Mouse (Mus musculus) naive thymus-derived CD4-positive, alpha-beta T cell, adult 2 months (primary cell): ENCODE measurements at regions not wholly inside any gene's neighbourhood (a gene's known extent, or its start where the extent isn't known, plus 50 kb on each side); places are given as distances from the start of the nearest gene placed in this dataset.

Experiments
- DNase-seq: peaks from one replicate; pipeline ENCODE4 v3.0.0-alpha.2; 2011; ENCODE audit warnings: low read depth

GRCm38 (mm10) chr3:115766153-115766552 is 51.3 kb upstream of the S1pr1 start:
- DNase-seq: no peak

GRCm38 (mm10) chr3:115768290-115768689 is 53.4 kb upstream of the S1pr1 start:
- no peak for DNase-seq

DNA sequence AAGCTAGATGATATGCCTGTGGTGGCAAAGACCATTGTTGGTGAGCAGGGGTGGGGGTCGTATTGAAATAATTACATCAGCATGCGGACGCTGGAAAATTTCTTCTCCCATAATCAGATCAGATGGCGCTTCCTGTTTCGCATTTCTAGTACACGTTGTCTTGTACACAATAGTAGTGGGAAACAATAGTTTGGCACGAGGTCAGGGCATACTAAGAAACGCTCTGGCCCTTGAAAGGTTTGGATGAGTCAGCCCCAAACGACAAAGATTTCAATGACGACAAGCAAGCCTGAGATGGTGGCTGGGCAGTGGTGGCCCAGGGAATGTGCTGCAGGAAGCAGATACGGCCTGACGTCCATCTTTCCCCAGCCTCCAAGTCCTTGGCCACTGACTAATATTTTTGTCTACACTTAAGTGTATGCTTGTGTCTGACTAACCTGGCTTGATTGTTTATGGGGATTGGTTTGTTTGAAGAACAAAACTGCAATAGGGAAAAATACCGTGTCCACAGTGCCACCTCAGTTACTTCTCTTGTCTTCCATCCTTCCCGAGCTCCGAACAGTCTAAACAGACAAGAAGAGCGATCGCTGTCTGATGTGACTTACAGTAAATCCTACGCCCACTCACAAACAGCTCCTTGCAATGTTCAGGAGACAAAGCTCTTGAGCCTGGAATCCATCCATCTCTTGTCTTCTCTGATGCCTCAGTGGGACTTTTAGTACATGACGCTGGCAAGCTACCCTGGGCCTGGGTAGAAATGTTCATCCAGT is 54.1 kb upstream of the S1pr1 start:
- DNase-seq: no peak

- DNase-seq: no peak
Observed at GRCm38 (mm10) chr3:115772676-115773075, 57.8 kb upstream of the S1pr1 start.

GRCm38 (mm10) chr3:115774321-115774720 is 59.4 kb upstream of the S1pr1 start:
- no peak for DNase-seq

DNA sequence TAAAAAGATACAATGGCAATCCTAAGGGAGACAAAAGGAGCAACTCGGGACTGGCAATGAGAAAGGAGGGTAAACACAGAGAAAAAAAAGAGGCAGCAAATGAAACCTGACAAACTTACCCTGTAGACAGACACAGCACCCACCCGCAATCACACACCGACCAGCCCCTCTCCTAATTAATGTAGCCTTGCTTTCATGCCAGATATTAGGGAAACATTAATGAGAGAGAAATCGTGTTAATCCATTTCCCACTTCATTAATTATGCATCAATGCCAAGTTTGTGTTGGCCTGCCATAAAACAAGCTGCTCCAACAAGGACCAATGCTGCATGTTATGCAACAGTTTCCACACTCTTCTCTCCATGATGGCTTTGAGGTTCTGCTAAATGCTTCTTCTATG is 59.9 kb upstream of the S1pr1 start:
- no peak for DNase-seq

DNA sequence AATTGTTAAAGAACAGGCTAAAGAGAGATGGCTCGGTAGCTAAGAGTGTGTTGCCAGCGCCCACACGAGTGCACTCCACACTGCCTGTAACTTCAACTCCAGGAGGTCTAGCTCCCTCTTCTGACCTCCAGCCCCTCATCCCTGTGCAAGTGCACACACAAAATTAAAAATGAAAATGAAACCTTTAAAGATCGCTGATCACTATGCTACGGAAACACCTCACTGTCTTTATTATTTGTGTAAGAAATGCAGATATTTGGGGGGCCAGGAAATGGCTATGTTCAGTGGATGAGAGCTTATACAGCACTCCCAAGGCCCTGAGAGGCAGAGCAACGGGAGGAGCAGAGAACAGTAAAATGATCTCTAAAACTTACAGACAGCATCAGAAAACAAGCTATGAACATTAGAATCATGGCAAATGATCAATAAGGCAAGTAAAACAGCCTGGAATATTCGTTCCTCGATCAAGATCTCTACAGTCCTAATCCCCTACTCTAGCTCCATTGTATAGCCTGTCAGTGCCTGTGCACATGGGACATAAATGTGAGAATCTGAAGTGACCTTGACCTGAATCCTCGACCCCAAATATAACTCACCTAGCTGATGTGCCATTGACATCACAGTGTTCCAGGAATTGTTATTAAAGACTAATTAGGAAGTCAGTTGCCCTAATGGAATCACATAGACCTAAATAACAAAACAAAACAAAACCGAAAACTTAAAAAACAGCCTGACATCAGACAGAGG is 64.4 kb upstream of the S1pr1 start:
- no peak for DNase-seq

- DNase-seq: no peak
Observed at GRCm38 (mm10) chr3:115779906-115780305, 65.0 kb upstream of the S1pr1 start.

DNA sequence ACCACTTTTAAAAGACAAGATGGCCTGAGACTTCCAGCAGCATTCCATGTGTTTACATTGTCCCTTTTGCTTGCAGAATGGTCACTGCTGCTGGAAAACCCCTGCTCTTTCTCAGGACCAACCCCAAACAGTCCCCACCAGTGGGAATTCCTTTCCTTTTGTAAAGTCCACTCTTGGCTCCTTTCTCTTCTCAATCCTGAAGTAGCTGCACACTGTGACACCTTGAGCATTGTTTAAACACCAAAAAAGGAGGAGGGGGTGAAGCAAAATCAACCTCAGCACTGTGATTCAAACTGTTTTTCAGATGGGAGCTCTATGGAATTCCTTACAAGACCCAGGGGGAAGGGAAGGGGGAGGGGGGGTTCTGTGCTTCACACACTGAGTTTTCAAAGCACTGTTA is 67.9 kb upstream of the S1pr1 start:
- no peak for DNase-seq

GRCm38 (mm10) chr3:115787360-115787759 is 72.5 kb upstream of the S1pr1 start:
- no peak for DNase-seq

DNA sequence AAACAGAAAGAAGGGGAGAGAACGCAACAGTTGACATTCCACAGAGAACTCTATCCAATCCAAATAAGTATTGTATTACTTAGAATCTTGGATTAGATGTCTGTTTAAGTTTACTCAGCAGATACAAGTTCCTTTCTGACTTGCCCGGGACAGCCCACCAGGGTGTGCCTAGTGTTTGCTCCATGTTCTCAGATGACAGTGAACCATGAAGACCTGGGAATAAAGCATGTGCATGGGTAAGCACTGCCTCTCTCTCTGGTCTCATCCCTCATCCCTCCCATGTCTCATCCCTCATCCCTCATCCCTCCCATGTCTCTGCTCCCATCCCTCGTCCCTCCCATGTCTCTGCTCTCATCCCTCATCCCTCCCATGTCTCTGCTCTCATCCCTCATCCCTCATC is 73.7 kb upstream of the S1pr1 start:
- DNase-seq: no peak

DNA sequence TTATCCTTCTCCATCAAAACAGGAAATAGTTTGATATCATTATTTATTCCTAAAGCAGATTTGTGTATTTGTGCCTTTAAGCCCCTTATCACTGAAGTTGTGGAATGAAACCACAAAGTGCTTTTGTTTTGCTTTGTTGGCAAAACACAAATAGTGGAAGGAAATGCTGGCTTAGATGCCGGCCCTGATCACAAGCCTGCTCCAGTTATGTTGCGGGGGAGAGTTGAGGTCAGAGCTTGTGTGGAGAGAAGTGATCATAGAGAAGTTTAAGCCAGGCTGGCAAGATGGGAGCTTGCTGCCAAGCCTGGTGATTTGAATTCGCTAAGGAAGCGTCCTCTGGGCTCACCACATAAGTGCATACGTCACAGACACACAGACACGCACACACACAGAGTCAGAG is 74.2 kb upstream of the S1pr1 start:
- DNase-seq: no peak

GRCm38 (mm10) chr3:115792606-115793005 is 77.7 kb upstream of the S1pr1 start:
- no peak for DNase-seq

GRCm38 (mm10) chr3:115793344-115794059 is 78.6 kb upstream of the S1pr1 start:
- peak; percentile 86 for DNase-seq

- DNase-seq: peak; percentile 83
Observed at GRCm38 (mm10) chr3:115799326-115799725, 84.5 kb upstream of the S1pr1 start.

GRCm38 (mm10) chr3:115799981-115800380 is 85.1 kb upstream of the S1pr1 start:
- DNase-seq: peak; percentile 53

- no peak for DNase-seq
Observed at GRCm38 (mm10) chr3:115800873-115801272, 86.0 kb upstream of the S1pr1 start.

DNA sequence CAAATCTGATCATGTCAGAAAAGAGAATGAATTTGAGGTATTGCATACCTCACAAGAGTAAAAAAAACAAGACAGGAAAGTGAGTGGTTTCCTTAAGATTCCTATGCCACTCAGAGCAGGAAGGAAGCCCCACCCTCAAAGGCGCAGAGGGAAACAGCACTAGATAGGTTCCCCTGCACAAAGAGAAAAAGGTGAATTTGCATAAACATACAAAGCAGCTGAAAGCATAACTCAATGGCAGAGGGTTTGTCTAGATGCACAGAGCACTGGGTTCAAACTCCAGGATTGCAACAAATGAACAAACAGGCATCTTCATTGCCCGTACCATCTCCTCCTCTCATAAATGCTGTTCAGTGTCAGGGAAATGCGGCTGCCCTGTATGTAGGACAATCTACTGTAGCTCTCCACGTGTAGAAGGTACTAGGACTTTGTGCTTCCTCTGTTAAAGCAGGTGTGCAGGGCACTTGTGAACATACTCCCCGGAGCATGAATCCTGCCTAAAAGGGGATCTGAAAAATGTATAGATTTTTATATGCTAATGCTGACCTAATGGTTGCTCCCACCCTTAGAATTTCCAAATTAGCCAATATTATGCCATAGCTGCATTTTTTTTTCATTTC is 85.9 kb upstream of the Dph5 start:
- peak; percentile 82 for DNase-seq

GRCm38 (mm10) chr3:115804616-115805015 is 83.0 kb upstream of the Dph5 start:
- DNase-seq: peak; percentile 76

GRCm38 (mm10) chr3:115807032-115807431 is 80.6 kb upstream of the Dph5 start:
- DNase-seq: no peak

GRCm38 (mm10) chr3:115815168-115815567 is 72.5 kb upstream of the Dph5 start:
- no peak for DNase-seq

GRCm38 (mm10) chr3:115815571-115816156 is 72.0 kb upstream of the Dph5 start:
- DNase-seq: peak; percentile 95
